Mouse (Mus musculus) embryo, embryonic 10.5 days (tissue): ENCODE measurements around the gene Dnah7c.
"Not testable (repeated sequence)": the region's sequence is repeated elsewhere in the genome, so short reads cannot be mapped to it uniquely, and the experiment has no call there.

Source experiments
- DNase-seq: peaks from one replicate; pipeline ENCODE4 v3.0.0-alpha.2; 2015; ENCODE audit warnings: low spot score

The Dnah7c gene

DNA sequence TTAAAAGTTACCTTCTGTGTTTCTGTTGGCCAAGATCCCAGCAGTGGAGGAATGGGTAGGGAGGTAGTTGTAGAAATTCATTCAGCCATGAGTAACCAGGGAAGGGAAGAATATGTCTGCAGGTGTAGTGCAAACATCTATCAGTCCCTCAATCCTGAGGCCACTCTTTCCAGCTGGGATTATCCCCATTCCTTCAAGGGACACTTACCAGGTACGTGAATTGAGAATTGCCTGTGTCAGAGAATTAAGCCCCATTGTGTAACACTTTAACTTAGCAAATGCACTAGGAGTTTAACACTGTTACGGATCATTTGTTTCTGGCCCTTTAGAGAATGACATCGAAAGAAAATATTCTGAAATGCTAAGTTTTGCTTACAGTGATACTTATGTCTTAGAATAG lies 304.3 kb downstream of the Dnah7c start:
- DNase-seq: not testable (repeated sequence)

DNA sequence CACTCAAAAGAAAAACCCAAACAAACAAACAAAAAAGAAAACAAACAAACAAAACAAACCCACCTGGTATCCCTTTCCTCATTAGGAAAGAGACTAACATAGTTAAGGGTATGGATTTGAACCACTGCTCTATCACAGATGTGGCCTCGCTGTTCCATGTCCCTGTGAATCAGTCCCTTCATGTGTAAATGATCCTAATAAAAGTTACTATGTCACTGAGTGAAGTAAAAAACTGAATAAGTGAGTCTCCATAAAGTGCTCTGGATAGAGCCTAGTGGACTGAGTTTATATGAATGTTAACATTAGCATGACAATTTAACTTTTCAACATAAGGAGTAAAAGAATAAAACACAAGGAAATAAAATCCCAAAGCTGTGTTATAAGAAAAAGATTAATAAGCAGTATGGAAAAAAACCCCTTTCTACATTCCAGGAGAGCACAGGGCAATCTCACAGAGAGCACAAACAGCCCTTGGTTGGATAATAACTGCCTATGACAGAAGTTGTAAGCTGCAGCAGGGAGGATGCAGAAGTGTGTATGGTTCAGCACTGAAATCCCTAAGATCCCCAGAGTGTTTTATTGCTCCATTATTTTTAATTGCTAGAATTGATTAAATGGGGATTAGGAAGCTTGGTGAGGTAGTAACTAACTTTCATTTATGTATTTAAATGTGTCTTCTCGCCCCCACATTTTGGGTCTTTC lies 308.2 kb downstream of the Dnah7c start:
- not testable (repeated sequence) for DNase-seq

DNA sequence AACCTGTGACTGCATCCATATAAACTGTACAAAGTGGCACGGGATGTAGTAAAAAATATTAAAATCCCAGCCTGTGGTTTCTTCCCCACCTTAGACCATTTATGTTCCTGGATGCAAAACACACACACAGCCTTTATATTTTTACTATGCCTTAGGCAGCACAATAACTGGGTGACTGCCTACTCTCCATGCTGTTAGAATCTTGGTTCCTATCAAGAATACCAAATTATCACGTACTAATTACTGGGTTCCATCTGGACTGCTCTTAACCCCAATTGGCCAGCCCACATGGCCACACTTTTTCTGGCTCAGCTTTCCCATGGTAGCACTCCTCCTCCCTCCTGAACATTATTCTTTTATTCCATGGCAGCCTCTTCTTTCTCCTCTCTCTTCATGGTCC lies 309.1 kb downstream of the Dnah7c start:
- DNase-seq: not testable (repeated sequence)

DNA sequence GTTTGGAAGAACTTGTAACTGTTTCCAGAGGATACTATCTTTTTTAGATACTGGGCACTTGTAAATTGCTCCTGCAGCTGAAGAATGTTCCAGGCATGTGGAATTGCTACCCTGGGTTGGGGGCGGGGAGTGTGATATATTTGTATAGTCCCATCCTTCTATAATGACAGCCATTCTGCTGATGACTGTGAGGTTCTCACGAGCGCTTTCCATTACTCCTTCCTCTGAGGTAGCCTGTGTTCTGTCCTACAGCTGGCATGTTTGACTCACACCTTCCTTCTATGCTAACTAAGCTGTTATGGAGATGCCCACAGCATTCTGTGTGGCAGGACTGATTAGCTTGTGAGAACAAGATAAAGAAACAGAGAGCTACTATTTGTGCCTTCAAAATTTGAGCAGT lies 339.2 kb downstream of the Dnah7c start:
- not testable (repeated sequence) for DNase-seq

DNA sequence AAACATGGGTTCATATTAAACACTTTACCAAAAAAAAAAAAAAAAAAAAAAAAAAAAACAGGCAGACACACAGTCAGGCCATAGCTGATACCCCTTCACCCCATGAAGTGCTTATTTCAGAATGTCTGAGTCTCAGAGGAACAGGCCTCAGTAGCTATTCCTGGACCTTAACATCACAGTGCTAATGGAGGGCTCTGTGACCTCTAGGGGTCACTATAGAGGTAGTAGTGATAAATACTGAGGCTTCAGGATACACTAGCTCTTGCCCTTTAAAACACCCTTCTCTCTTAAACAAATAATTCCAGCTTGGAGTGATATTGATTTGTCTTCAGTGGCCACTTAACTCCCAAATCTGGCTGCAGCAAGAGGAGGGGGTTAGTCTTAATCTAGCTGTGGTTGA lies 343.9 kb downstream of the Dnah7c start:
- peak; percentile 45 for DNase-seq

DNA sequence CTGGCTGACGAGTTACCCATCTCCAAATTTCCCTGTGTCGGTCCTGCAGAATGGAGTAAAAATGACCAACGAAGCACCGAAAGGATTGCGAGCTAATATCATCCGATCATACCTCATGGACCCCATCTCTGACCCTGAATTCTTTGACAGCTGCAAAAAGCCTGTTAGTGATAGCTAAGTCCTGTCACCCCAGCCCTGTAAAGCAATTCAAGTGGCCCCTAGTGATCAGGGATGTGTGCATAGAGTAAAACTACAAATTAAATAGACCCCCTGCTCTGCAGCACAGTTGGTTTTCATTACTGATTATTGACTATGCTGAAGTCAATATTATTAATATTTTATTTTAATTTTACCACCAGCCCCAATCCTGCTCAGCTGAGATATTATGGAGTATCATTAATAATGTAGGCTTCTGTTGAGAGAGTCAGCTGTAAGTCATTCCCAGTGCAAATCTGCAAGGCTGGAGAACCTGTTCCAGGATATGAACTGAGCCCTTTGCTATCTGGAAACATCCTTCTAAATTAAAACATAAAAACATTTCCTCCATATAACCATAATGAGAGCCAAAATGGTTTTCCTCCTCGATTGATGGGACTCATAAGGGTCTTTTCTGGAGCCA lies 344.8 kb downstream of the Dnah7c start:
- not testable (repeated sequence) for DNase-seq

DNA sequence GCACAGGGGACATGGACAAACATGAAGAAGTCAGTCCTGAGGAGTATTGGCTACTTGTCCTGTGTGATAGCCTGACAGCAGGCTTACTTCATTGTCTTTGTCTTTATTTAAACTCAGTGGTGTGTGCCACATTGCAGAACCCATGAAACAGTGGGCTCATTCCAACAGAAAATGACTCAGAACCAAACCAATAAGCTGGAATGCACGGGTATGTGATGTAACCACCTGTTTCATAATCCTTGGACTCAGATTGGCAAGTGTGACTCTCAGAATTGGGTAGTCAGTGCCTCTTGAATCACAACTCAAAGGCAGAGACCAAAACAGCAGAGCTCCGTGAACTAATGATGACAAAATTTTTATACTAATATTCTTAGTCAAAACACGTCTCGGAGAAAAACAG lies 356.8 kb downstream of the Dnah7c start:
- not testable (repeated sequence) for DNase-seq

DNA sequence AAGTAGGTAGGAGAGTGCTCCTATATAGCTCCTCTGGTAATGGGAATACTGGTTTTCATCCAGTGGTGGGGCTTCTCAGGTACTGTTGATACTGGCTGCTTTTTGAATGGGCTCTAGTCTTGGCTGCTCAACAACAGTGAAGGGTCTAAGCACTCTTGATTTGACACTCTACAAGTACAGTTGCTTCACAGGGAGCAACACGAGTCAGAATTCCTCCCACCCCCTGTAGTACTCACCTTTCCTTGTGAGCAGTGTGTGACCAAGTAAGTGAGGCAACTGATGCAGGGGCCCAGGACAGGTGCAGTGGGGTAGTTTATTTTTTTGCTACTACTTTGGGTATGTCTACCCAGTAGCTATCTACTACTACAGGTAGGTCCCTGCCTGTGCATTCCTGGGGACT lies 379.7 kb downstream of the Dnah7c start:
- no peak for DNase-seq

DNA sequence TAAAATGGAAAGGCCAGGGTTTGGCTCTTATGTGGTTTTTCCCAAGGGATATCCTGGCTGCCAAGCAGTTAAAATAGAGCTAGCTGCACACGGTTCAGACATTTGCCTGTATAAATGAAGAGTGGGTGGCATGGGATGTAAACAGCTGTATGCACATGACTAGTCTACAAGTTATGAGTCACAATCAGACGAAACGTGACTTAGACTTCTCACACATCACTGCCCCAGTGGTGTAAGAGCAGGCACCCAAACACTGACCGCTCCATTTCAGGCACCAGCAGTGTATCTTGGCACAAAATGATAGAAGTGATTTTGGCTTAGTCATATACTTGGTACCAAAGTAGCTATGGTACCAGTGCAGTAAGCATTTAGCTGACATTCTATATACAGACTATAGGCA lies 383.2 kb downstream of the Dnah7c start:
- DNase-seq: not testable (repeated sequence)

DNA sequence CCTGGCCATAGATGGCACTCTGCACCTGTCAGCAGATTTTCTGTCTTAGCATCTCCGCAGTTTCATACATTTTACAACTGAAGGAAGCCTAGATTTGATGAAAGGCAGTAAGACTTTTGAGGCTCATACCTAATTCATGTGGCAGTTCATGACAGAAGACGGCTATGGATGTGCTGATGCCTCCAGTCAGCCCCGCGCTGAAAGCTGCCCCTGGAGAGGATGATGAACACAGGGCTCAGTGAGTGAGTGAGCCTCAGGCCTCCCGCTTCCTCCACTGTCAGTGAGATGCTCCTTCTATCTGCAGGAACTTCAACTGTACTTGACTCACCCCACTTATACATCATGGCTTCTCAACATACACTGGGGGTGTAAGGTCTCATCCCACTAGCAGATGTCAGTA lies 392.5 kb downstream of the Dnah7c start:
- DNase-seq: no peak

DNA sequence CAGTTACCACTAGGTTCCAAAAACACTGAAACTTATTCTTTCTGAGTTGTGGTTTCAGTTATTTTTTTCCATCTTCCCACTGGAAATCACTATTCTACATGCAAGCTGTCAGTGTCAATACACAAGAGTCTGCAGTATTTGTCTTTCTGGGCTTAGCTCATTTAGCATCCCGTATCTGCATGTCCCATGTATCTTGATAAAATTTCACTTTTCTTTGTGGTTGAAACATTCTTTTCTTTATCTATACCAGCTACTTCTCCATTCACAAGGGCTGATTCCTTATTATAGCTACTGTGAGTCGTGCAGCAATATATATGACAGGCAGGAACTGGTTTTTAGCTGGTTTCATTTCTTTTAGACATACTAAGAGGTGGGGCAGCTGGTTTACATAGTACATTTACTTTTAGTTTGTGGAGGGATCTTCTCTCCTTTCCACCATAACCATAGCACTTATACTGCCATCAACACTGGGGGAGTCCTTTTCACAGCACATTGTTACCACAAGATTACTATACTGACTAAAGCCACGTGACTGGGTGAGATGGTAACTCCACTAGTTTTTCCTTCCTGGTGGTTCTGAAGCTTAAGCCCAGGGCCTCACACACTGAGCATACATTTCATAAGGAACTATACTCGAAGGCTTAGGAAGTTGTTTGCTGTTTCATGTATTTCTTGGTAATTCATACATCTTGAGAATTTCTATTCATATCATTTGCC lies 397.0 kb downstream of the Dnah7c start:
- DNase-seq: no peak

DNA sequence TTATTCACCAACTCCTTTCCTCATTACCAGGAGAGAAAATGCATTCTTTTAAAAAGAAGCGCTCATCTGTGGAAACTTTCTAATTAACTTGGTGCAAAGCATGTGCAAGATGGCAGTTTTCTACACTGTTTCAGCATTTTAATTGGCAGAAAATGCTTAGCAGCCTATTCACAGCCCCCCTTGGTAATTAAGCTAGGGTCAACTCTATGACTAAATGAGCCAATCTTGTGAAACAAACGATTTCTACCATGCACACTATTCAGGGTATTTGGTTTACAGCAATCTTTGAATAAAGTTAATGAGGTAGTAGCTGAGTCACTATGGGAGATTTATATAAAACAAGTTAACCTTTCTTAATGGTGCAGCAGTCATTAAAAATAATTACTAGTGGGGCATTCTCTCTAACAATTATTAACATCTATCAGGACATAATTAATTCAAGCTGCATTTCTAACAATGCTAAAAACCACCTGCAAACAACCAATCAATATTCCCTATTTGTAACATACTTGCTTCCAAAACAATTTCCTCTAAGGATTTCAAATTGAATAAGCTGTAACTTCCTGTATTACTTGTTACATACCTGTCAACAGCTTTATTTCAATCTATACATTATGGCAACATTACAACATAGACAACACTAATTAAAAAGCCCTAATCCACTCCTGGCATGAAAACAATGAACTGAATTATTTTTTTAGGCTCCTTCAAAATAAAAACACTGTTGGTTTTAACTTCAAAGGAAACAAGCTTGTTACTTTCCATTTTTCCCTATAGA lies 404.9 kb downstream of the Dnah7c start:
- peak; percentile 19 for DNase-seq

DNA sequence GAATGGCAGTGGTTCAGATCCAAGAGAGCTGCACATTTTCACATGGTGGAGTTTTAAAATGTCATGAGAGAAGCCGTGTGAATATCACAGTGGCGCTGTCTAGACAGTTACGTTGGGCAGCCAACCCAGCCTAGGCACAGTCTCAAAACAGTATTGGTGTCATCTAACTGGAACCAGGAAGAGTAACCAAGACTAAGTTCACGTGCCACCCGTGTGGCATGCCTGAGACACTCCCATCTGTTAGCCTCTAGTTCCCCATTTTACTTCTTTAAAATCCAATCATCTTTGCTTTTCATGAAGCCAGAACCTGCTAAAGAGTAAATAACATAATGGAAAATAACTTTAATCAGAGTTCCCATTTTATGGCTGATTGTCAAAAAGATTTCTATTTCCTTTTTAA lies 406.5 kb downstream of the Dnah7c start:
- no peak for DNase-seq

DNA sequence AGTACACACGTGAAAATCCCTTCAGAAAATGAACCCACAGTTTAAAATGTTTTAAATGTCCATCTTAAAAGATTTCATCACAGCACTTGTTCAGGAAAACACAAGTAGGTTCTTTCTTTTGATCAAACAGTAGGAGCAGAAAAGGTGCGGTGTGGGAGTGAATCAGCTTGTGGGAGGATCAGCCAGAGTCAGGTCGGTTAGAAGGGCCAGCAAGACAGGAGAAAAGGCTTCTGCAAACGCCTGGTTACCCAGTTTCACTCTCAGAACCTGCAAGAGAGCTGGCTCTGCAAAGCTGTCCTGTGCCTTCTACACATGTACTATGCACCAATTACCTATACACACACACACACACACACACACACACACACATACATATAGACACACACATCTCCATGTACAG lies 418.0 kb downstream of the Dnah7c start:
- DNase-seq: no peak

DNA sequence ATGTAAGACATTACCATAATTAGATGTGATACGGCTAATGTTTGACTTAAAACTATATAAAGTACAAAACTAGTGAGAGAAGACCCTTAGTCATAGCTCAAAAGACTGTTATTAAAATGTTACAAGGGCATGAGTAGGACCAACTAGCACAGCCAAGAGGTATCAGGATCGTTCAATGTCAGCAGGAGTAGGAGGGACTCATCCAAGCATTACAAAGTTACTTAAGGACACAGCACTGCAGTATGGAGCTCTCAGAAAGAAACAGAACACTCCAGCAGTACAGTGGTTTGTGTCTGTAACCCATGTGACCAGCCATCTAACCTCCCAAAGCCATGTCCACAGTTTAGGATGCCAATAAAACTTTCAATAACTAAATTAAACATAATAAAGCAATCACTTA lies 418.9 kb downstream of the Dnah7c start:
- no peak for DNase-seq

DNA sequence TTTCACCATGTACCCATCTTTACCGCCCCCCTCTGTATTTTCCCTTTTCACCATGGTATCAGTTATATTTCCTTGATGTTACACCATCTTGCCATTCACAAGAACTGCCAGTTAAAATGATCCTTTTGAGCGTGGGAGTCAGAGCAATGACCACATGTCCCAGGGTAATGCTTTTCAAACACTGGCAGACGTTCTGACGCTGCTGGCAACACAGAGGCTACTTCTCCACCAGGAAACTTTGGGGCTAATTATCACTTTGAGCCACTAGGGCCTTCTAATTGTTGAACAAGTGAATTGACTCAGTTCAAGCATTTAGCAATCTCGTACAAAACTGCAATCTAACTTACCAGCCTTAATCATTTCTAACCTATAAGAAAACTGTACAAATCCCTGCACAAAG lies 419.8 kb downstream of the Dnah7c start:
- no peak for DNase-seq

DNA sequence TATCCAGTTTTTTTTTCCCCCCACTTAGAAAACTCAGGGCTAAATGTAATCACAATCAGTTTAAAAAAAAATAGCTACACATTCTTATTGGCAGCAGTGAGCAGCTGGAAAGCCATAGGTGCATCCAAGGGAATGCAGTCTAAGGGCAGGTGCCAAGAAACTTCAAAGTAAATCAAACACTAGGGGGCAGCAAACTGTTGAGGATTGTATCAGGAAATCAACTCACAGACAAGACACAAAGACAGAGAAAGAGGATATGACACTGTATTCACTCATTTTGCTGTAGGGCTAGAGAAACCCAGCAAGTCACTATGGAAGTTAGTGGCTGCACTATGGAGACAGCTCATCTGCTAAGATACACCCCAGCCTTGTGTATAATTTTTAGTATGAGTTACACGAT lies 424.4 kb downstream of the Dnah7c start:
- DNase-seq: peak; percentile 93

DNA sequence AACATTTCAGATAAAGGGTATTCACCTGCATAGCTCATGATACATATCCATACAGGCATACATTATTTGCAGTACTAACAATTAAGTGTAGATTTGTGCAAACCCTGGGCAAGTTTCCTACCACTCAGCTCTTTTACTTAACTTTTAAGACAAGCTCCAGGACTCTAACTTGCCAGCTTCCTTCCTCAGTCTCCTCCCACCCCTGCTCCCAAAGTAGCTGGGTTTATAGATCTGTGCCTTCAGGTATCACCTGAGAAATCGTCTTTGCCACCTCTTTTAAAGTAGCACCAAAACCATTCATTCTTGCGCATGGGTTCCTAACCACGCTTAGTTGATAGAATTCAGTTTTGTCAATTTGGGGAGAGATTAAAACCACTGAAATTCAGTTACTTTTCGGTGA lies 426.2 kb downstream of the Dnah7c start:
- DNase-seq: no peak

DNA sequence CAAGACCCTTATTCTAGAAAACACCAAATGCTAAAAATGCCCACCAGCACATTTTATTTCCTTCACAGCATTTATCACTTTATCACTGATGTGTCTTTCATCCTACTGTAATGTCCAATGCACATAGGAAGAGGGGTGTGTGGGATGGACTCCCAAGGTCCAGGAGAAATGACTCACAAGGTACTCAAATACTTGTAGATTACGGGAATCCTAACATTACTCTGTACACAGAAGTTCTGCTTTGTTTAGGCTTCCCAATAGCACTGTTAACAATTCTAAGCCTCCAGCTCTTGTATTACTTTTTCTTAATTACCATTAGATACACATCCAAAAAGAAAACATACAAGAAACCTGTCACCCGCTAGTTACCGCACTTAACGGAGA lies 426.8 kb downstream of the Dnah7c start:
- no peak for DNase-seq

DNA sequence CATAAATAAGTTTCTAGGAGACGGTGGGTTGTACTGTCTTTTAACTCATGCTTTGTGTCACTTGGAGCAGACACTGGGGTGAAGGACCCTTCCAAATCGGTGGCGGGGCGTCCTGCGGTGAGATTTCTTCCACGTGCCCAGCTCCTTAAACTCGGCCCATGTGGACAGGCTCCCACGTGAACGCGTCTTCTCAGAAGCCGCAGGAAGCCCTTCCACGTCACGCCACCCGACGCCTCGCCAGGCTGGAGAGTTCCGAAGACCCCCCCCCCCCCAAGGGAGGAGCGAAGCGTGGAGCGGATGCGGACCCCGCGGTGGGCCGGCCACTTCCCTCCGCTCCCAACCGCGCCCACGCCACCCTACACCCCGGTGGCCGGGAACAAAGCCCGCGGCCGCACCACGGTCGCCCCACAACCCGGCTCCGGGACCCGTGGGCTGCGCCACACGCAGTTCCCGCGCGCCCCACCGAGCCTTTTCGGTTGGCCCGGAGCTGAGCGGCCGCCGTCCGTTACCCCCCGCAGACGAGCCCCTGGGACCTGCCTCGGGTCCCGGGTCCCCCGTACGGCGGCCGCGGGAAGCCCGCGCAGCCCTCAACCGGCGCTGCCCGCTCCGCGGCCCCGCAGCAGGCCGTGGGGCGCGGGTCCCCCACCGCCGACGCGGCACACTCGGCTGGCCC lies 427.3 kb downstream of the Dnah7c start:
- peak; percentile 77 for DNase-seq

DNA sequence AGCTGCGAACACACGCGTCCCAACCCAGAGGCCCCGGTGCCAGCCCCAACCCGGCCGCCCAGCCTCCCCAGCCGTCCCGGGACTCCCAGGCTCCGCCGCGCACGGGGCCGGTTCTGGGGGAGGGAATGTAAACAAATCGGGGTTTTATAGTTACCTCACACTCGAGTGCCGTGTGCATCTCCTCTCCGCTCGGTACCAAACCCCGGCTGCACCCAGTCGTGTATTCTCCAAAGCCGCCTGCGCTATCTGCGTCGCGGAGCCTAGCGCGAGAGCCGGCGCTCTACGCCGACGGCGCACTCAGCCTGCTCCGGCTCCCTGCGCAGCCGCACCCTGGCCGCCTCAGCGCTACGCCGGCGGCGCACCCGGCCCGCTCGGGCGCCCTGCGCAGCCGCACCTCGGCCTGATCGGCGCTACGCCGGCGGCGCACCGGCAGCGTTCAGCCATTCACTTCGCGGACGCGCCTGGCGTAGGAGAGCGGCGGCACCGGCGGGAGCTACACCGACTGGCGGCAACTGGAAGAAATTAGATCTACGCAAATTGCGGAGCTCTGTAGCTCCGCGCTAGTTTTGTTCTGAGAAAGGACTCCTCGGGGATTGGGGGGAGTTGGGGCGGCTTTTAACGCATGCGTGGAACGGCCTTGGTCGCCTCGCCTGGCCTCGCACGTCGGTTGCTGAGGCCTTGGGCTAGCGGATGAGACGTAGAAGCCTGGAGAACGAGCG lies 428.1 kb downstream of the Dnah7c start:
- DNase-seq: peak; percentile 97
